In the genomic region with DNA sequence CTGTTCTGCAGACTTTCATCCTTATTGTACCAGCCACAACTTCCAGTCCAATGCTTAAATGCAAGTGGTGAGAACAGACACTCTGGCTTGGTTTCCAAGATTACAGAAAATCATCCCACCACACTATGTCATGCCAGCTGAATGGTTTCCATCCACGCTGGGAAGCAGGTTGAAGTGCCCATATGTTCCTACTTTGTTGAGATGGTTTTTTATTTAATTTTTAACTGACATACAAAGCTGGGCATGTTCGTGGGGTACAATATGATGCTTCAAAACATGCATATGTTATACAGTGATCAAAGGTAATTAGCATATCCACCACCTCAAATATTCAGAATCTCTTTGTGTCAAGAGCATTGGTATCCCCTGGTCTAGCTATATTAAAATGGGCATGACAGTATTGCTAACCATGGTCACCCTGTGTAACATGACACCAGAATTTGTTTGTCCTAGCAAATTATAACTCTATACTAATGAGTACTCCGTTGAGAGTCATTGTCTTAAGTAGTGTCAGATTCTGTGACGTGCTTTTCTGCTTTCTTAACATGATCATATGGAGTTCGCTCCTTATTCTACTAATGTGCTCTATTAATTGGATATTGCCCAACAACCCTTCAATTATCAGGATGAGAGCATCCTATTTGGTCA, we compare ENCODE assay signal across 13 mouse cellular contexts.
DNase-seq lines count a peak whose midpoint lies in the region; ATAC-seq lines count a peak whose summit lies in the region.
"Had no signal": no experiment of that assay in that cellular context is flagged by ENCODE, and none has a peak within 500 bp of the region (broad histone marks: within the 10 kb centered on the region; RNA-seq: fewer than 3 reads in every experiment).

No protein-coding gene starts in this region.

- 81% methylated on average over 5 of the region's 5 CpGs for WGBS in midbrain, embryonic 16.5 days

- no peak overlapping the region for H3K27ac ChIP-seq in midbrain, embryonic 16.5 days (ENCODE audit: low read length)
- H3K27ac ChIP-seq: embryonic facial prominence, embryonic 13.5 days; heart, embryonic 10.5 days; stomach, embryonic 15.5 days had no signal

- no peaks in the 10 kb centered on the region for H3K36me3 ChIP-seq in midbrain, embryonic 16.5 days (ENCODE audit: control insufficient read depth, insufficient read depth, low read length)
- H3K36me3 ChIP-seq: embryonic facial prominence, embryonic 13.5 days; heart, embryonic 10.5 days; stomach, embryonic 15.5 days had no signal

- no peaks in the 10 kb centered on the region for H3K9me3 ChIP-seq in midbrain, embryonic 16.5 days (replicated peaks; ENCODE audit: control insufficient read depth, low read length, poor library complexity, severe bottlenecking)
- H3K9me3 ChIP-seq: embryonic facial prominence, embryonic 13.5 days; heart, embryonic 10.5 days; stomach, embryonic 15.5 days had no signal

- no peak overlapping the region for H3K4me2 ChIP-seq in midbrain, embryonic 16.5 days (ENCODE audit: low read length)
- H3K4me2 ChIP-seq: embryonic facial prominence, embryonic 13.5 days; stomach, embryonic 15.5 days had no signal

- H3K4me1 ChIP-seq in midbrain, embryonic 16.5 days (ENCODE audit: control insufficient read depth, insufficient read depth, low read length) = peaks cover 4% of the 10 kb centered on the region; the same call in 1 of the 2 replicates
- H3K4me1 ChIP-seq: stomach, embryonic 15.5 days had no signal

- H3K9ac ChIP-seq in midbrain, embryonic 16.5 days (ENCODE audit: low read depth, low read length) = no peak overlapping the region
- H3K9ac ChIP-seq: embryonic facial prominence, embryonic 13.5 days; stomach, embryonic 15.5 days had no signal

- no peak overlapping the region for H3K4me3 ChIP-seq in midbrain, embryonic 16.5 days (ENCODE audit: low read depth, low read length)
- H3K4me3 ChIP-seq: embryonic facial prominence, embryonic 13.5 days; heart, embryonic 10.5 days; stomach, embryonic 15.5 days had no signal

- 0 out of 2 replicates have a peak, but pooled peaks have one; percentile 11 for ATAC-seq in cerebellum, adult (ENCODE audit: insufficient number of reproducible peaks, low FRiP score, low TSS enrichment)
- ATAC-seq in midbrain, embryonic 16.5 days = no peak
- ATAC-seq: inflammation-experienced regulatory T-cells, adult 6 months had no signal

- H3K27me3 ChIP-seq in midbrain, embryonic 16.5 days (ENCODE audit: control insufficient read depth, insufficient read depth, low read depth, low read length) = no peaks in the 10 kb centered on the region

- DNase-seq in cerebellum, postnatal 4 days (ENCODE audit: low spot score in 2 of 2) = no peak
- DNase-seq in right cerebral cortex, adult 18-20 months = peak; percentile 39
- DNase-seq in right cerebral cortex, postnatal 14 days = no peak
- peak; percentile 71 for DNase-seq in layer of hippocampus, adult 9-10 months (ENCODE audit: low spot score)
- no peak for DNase-seq in natural killer cell, adult 2 months (ENCODE audit: low spot score in 2 of 2)
- DNase-seq in urinary bladder, postnatal 25 days (ENCODE audit: low spot score) = no peak
- DNase-seq: lung, adult 2 months had no signal

Comparison
In these comparisons a context has a peak if more than half of its experiments do, and no peak if none do; other contexts are left out.
1. DNase-seq: peak in right cerebral cortex, adult 18-20 months (single experiment) and layer of hippocampus, adult 9-10 months (single experiment); none in cerebellum, postnatal 4 days (0 of 2), right cerebral cortex, postnatal 14 days (single experiment), natural killer cell, adult 2 months (0 of 2) and urinary bladder, postnatal 25 days (single experiment).